Mouse (Mus musculus) kidney, adult 2 months (tissue): Measurements from ENCODE around the gene Crhr1.

Experiments
- CTCF ChIP-seq: fragments of 200-500 bp; conservative IDR thresholded peaks from 2 replicates; pipeline ENCODE4 v1.5.1; 2011; ENCODE audit warnings: low read depth, mild to moderate bottlenecking, control low read depth, low read length, moderate library complexity, mixed read lengths; ENCODE audit not compliant: insufficient read depth, insufficient read length
- POLR2A ChIP-seq: fragments of 200-500 bp; IDR thresholded peaks from one replicate; pipeline ENCODE4 v1.6.1; 2011; ENCODE audit warnings: low read depth, low read length, control low read depth

- TF ChIP-seq CTCF (no peak), POLR2A (no peak)
Observed at GRCm38 (mm10) chr11:104106969-104107368, 25.7 kb upstream of the Crhr1 start.
